Mouse (Mus musculus) hindbrain, embryonic 16.5 days (tissue): ENCODE measurements at regions not wholly inside any gene's neighbourhood (a gene's known extent, or its start where the extent isn't known, plus 50 kb on each side); places are given as distances from the start of the nearest gene placed in this dataset.
"Not testable (repeated sequence)": the region's sequence is repeated elsewhere in the genome, so short reads cannot be mapped to it uniquely, and the experiment has no call there.

Experiments used
- ATAC-seq: fragments of 200-750 bp; cut with Nextera tagmentation; 2 replicates; pipeline ENCODE4 v1.8.0; 2017; ENCODE audit warnings: moderate TSS enrichment, moderate library complexity
- H3K27ac ChIP-seq: fragments of 300-500 bp; sonication (generic); 2 replicates; pipeline ENCODE4 v1.5.1; 2014; ENCODE audit warnings: low read depth, mild to moderate bottlenecking, control low read depth, low read length, moderate library complexity
- H3K27me3 ChIP-seq: fragments of 300-500 bp; sonication (generic); replicated peaks from 2 replicates; pipeline ENCODE4 v1.6.1; 2014; ENCODE audit warnings: low read length; ENCODE audit not compliant: control insufficient read depth, insufficient read depth
- H3K36me3 ChIP-seq: fragments of 300-500 bp; sonication (generic); 2 replicates; pipeline ENCODE4 v1.6.1; 2014; ENCODE audit warnings: mild to moderate bottlenecking, low read length, moderate library complexity, mixed read lengths; ENCODE audit not compliant: control insufficient read depth, insufficient read depth
- H3K4me1 ChIP-seq: fragments of 300-500 bp; sonication (generic); 2 replicates; pipeline ENCODE4 v1.6.1; 2014; ENCODE audit warnings: low read depth, low read length; ENCODE audit not compliant: control insufficient read depth, insufficient read depth
- H3K4me2 ChIP-seq: fragments of 300-500 bp; sonication (generic); 2 replicates; pipeline ENCODE4 v1.6.1; 2014; ENCODE audit warnings: mild to moderate bottlenecking, low read length, control low read depth, moderate library complexity
- H3K4me3 ChIP-seq: fragments of 300-500 bp; sonication (generic); 2 replicates; pipeline ENCODE4 v1.5.1; 2014; ENCODE audit warnings: mild to moderate bottlenecking, low read length, control low read depth, moderate library complexity
- H3K9ac ChIP-seq: fragments of 300-500 bp; sonication (generic); 2 replicates; pipeline ENCODE4 v1.6.1; 2014; ENCODE audit warnings: low read depth, mild to moderate bottlenecking, control low read depth, low read length, moderate library complexity
- H3K9me3 ChIP-seq: fragments of 300-500 bp; sonication (generic); 2 replicates; pipeline ENCODE4 v1.6.1; 2014; ENCODE audit warnings: mild to moderate bottlenecking, low read length, moderate library complexity; ENCODE audit not compliant: control insufficient read depth
- WGBS: fragments of 180-500 bp; shearing (Covaris S2); extraction: QIAGEN DNeasy Blood & Tissue Kit; methylation state at CpG from one replicate; pipeline ENCODE4 v1.1.7; 2014; 5-methylcytosine and 5-hydroxymethylcytosine counted together

DNA sequence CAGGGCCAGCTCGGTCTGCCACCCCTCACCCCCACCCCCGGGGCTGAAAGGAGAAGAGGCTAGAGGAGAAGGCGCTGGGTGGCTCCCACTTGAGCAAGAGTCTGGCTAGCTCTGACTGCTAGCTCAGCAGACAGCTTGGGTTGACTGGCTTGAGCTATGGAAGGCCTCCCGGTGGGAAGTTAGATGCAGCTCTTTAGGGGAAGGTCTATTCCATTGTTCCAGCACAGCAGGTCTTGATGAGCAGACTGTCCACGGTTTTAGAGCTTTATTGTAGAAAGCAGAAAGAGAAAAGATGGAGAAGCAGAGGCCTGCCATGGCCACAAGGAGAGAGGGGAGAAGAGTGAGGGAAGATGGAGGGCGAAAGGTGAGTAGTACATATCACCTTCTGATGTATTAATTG lies 190.9 kb upstream of the Col8a1 start:
- Histone ChIP-seq H3K9ac (no peak overlapping the region), H3K4me2 (no peak overlapping the region), H3K4me3 (no peak overlapping the region), H3K36me3 (no peaks in the 10 kb centered on the region), H3K27me3 (no peaks in the 10 kb centered on the region), H3K27ac (no peak overlapping the region), H3K4me1 (no peaks in the 10 kb centered on the region), H3K9me3 (no peaks in the 10 kb centered on the region)
- 19% methylated on average over 6 of the region's 6 CpGs for WGBS
- no peak for ATAC-seq

DNA sequence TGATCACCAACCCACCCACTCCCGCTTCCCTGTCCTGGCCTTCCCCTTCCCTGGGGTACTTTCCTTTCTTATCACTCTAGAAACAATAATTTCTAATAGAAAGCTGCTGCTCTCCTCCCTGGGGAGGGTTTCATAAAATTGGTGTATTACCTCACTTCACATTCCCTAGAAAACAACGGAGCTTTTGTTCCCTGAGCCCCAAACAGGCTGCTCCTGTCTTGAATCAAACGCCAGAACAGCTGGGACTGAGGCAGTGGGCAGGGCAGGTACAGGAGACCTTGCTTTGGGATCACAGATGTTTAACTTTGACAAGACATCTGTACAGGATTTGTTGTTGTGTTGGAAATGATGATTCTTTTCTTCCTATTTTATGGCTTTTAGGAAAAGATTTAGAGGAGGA lies 192.8 kb upstream of the Col8a1 start:
- ATAC-seq, result no peak
- no peaks in the 10 kb centered on the region for H3K27me3 ChIP-seq
- H3K4me1 ChIP-seq, result no peaks in the 10 kb centered on the region
- 42% methylated on average over 3 of the region's 3 CpGs for WGBS
- H3K36me3 ChIP-seq, result no peaks in the 10 kb centered on the region
- no peaks in the 10 kb centered on the region for H3K9me3 ChIP-seq
- H3K4me2 ChIP-seq, result no peak overlapping the region
- H3K9ac ChIP-seq, result no peak overlapping the region
- H3K4me3 ChIP-seq, result no peak overlapping the region
- no peak overlapping the region for H3K27ac ChIP-seq

DNA sequence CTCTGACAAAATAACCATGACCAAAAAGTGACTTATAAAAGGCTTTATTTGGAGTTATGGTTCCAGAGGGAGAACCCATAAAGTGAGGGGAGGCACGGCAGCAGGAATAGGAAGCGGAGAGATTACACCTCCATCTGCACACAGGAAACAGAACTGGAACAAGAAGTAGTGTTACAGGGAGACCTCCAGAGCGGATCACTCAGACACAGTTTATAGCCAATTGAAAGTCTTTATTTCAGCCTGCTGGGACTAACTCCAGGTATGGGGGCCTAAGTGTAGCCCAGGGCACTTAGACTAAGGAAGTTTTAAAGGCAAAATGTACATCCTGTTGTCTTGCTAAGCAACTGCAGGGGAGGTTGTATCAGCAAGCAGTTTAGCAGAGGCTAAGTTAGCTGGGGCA lies 195.1 kb upstream of the Col8a1 start:
- H3K4me2 ChIP-seq, result no peak overlapping the region
- no peaks in the 10 kb centered on the region for H3K9me3 ChIP-seq
- no peaks in the 10 kb centered on the region for H3K36me3 ChIP-seq
- no peak for ATAC-seq
- H3K9ac ChIP-seq, result no peak overlapping the region
- 78% methylated on average over 3 of the region's 3 CpGs for WGBS
- no peak overlapping the region for H3K4me3 ChIP-seq
- no peaks in the 10 kb centered on the region for H3K27me3 ChIP-seq
- H3K4me1 ChIP-seq, result no peaks in the 10 kb centered on the region
- H3K27ac ChIP-seq, result no peak overlapping the region

DNA sequence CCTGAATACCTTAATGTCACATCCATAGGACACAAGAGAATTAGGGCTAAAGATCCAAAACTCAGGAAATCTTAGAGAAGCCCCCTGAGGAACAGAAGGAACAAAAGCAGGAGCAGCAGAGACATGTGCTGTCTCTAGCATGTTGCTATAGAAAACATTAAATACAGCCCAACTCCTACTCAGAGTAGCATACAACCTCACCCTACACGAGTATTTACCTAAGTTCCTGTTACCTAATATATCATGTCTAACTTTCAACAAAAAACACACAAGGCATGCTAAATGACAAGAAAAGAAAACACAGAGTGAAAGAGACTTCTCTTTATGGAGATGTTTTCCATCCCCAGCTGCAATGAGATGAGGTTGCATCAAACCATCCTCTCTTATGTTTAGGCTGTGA lies 216.4 kb upstream of the Col8a1 start:
- no peaks in the 10 kb centered on the region for H3K4me1 ChIP-seq
- H3K4me2 ChIP-seq, result no peak overlapping the region
- H3K27ac ChIP-seq, result no peak overlapping the region
- H3K36me3 ChIP-seq, result no peaks in the 10 kb centered on the region
- H3K9ac ChIP-seq, result no peak overlapping the region
- no peaks in the 10 kb centered on the region for H3K27me3 ChIP-seq
- 69% methylated on average over 1 of the region's 1 CpGs for WGBS
- ATAC-seq, result no peak
- H3K9me3 ChIP-seq, result no peaks in the 10 kb centered on the region
- H3K4me3 ChIP-seq, result no peak overlapping the region

DNA sequence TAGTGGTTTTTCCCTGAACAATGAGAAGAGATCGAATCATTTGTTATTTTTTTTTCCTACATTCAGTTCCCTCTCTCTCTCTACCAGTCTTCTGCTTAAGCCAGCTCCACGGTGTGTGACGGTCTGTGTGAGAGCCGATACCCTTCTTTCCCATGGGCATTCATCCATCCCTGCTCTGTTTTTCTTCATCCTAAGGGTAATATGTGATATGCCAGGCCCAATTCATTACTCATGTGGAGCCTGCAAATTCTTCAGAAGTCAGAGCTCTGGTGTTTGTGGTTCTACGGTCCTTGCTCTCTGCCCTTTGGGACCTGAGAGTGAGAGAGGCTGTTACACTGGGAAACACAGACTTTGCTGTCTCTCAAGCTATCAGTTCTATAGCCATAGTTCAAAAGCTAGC lies 229.6 kb upstream of the Col8a1 start:
- Histone ChIP-seq H3K36me3 (no peaks in the 10 kb centered on the region), H3K9me3 (no peaks in the 10 kb centered on the region), H3K4me3 (no peak overlapping the region), H3K27ac (no peak overlapping the region), H3K4me2 (no peak overlapping the region), H3K27me3 (no peaks in the 10 kb centered on the region), H3K9ac (no peak overlapping the region), H3K4me1 (no peaks in the 10 kb centered on the region)
- no peak for ATAC-seq
- WGBS, result 81% methylated on average over 5 of the region's 5 CpGs

DNA sequence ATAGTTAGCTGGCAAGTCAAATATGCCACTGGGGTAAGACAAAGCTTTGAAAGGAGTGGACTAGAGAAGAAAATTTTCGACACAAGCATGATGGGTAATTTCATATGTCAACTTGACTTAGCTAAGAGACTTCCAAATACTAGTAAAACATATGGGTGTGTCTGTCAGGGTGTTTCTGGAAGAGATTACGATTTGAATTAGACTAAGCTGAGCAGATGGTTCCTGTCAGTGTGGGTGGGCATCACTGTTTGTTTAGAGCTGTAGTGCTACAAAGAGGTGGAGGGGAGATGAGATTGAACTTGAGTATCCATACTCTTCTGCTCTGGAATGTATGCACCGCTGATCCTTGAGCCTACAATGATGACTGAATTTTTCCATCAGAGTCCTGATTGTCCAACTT lies 251.2 kb upstream of the Col8a1 start:
- no peak overlapping the region for H3K27ac ChIP-seq
- H3K9ac ChIP-seq, result no peak overlapping the region
- no peak overlapping the region for H3K4me3 ChIP-seq
- no peaks in the 10 kb centered on the region for H3K36me3 ChIP-seq
- WGBS, result 78% methylated on average over 3 of the region's 3 CpGs
- no peaks in the 10 kb centered on the region for H3K27me3 ChIP-seq
- no peak overlapping the region for H3K4me2 ChIP-seq
- H3K9me3 ChIP-seq, result no peaks in the 10 kb centered on the region
- H3K4me1 ChIP-seq, result no peaks in the 10 kb centered on the region
- ATAC-seq, result no peak

DNA sequence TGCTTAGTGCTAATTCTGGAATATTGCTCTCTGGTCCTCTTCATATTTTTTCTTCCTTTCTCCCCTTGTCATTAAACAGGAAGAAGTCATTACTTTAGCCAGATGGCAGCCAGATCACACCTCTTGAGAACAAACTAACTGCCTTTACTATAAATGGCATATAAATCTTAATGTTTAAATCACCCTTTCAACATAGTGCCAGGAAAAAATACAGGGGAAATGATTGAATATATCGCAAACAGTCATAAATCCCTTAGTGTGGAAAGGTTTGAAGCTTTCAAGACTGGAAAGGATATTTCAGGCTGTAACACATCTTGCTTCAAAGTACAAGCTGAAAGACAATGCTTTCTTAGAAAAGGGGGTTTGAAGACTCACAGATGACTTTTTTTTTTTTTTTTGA lies 259.0 kb upstream of the Col8a1 start:
- WGBS, result 93% methylated on average over 1 of the region's 1 CpGs

DNA sequence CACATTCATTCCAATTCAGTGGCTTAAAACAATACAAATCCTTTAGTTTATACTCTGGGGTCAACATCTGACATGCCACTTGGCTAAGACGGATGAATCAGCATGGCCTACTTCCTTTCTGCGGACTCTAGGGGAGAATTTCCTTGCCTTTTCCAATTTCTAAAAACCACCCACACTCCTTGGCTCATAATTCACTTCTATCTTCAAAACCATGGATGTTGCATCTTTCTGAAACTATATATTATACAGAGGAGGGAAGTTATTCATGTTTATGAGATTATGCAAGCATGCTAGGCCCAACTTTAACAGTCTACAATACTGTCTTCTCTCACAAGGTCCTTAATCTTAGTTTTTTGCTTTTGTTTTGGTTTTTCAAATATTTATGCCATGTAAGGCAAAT lies 273.0 kb upstream of the Col8a1 start:
- no peaks in the 10 kb centered on the region for H3K27me3 ChIP-seq
- H3K36me3 ChIP-seq, result no peaks in the 10 kb centered on the region
- no peaks in the 10 kb centered on the region for H3K4me1 ChIP-seq
- no peak overlapping the region for H3K4me3 ChIP-seq
- ATAC-seq, result no peak
- no peak overlapping the region for H3K9ac ChIP-seq
- H3K9me3 ChIP-seq, result no peaks in the 10 kb centered on the region
- no peak overlapping the region for H3K4me2 ChIP-seq
- no peak overlapping the region for H3K27ac ChIP-seq
- WGBS, result 71% methylated on average over 2 of the region's 2 CpGs

More for the DNA sequence above, 259.0 kb upstream of the Col8a1 start:
- Histone ChIP-seq H3K4me3 (no peak overlapping the region), H3K9ac (no peak overlapping the region), H3K9me3 (no peaks in the 10 kb centered on the region), H3K36me3 (no peaks in the 10 kb centered on the region), H3K4me1 (no peaks in the 10 kb centered on the region), H3K27ac (no peak overlapping the region), H3K27me3 (no peaks in the 10 kb centered on the region), H3K4me2 (no peak overlapping the region)
- ATAC-seq, result no peak

DNA sequence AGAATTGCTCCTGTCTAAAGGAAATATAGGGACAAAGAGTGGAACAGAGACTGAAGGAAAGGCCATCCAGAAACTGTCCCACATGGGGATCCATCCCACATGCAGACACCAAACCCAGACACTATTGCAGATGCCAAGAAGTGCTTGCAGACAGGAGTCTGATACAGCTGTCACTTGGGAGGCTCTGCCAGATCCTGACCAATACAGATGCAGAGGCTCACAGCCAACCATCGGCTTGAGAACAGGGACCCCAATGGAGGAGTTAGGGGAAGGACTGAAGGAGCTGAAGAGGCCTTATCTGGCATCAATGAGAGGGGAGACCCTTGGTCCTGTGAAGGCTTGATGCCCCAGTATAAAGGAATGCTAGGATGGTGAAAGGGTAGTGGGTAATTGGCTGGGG lies 274.0 kb upstream of the Col8a1 start:
- not testable (repeated sequence) for ATAC-seq, H3K9me3 ChIP-seq, H3K4me2 ChIP-seq, H3K9ac ChIP-seq, H3K4me3 ChIP-seq, H3K27me3 ChIP-seq, H3K4me1 ChIP-seq, H3K27ac ChIP-seq, H3K36me3 ChIP-seq
- 88% methylated on average over 1 of the region's 1 CpGs for WGBS

DNA sequence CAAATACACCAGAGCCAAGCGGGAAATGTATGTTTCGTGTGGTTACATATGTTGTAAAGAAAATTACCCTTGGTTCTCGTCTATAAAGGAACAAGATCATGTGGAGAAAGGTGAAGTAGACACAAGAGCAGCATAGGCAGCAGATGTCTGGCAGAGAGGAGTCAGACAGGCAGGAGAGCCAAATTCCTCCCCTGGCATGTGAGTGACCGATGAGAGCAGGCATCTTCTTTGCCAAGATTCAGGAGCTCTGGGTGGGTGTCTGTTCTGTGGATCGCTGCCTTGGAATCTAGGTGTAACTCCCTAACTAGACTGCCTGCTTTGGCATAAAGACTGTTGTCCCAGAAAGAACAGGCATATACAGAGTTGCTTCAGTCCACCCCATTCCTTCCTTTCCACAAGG lies 275.1 kb upstream of the Col8a1 start:
- H3K9me3 ChIP-seq, result no peaks in the 10 kb centered on the region
- no peak overlapping the region for H3K27ac ChIP-seq
- H3K9ac ChIP-seq, result no peak overlapping the region
- H3K36me3 ChIP-seq, result no peaks in the 10 kb centered on the region
- no peaks in the 10 kb centered on the region for H3K27me3 ChIP-seq
- 80% methylated on average over 5 of the region's 5 CpGs for WGBS
- no peak overlapping the region for H3K4me3 ChIP-seq
- H3K4me2 ChIP-seq, result no peak overlapping the region
- ATAC-seq, result no peak
- no peaks in the 10 kb centered on the region for H3K4me1 ChIP-seq
